Mouse (Mus musculus) midbrain, embryonic 16.5 days (tissue): ENCODE measurements around the gene Thegl. TPM values are rescaled to one million over a fixed set of nuclear protein-coding genes. Genes with fewer than 3 reads are reported as not detected.

Experiments used
- ATAC-seq: fragments of 200-750 bp; cut with Nextera tagmentation; 2 replicates; pipeline ENCODE4 v1.8.0; 2017; ENCODE audit warnings: moderate TSS enrichment
- H3K27ac ChIP-seq: fragments of 300-500 bp; sonication (generic); 2 replicates; pipeline ENCODE4 v1.5.1; 2014; ENCODE audit warnings: mild to moderate bottlenecking, low read length, mixed read lengths
- H3K27me3 ChIP-seq: fragments of 300-500 bp; sonication (generic); 2 replicates; pipeline ENCODE4 v1.6.1; 2014; ENCODE audit warnings: low read depth, low read length, mixed read lengths; ENCODE audit not compliant: control insufficient read depth, insufficient read depth
- H3K36me3 ChIP-seq: fragments of 300-500 bp; sonication (generic); 2 replicates; pipeline ENCODE4 v1.6.1; 2014; ENCODE audit warnings: mild to moderate bottlenecking, low read length, moderate library complexity, mixed read lengths; ENCODE audit not compliant: control insufficient read depth, insufficient read depth
- H3K4me1 ChIP-seq: fragments of 300-500 bp; sonication (generic); 2 replicates; pipeline ENCODE4 v1.6.1; 2014; ENCODE audit warnings: mild to moderate bottlenecking, low read length, mixed read lengths; ENCODE audit not compliant: control insufficient read depth, insufficient read depth
- H3K4me2 ChIP-seq: fragments of 300-500 bp; sonication (generic); 2 replicates; pipeline ENCODE4 v1.6.1; 2014; ENCODE audit warnings: mild to moderate bottlenecking, low read length, mixed read lengths
- H3K4me3 ChIP-seq: fragments of 300-500 bp; sonication (generic); 2 replicates; pipeline ENCODE4 v1.5.1; 2014; ENCODE audit warnings: low read depth, mild to moderate bottlenecking, low read length, moderate library complexity, mixed read lengths
- H3K9ac ChIP-seq: fragments of 300-500 bp; sonication (generic); 2 replicates; pipeline ENCODE4 v1.6.1; 2014; ENCODE audit warnings: low read depth, low read length, mixed read lengths
- H3K9me3 ChIP-seq: fragments of 300-500 bp; sonication (generic); replicated peaks from 2 replicates; pipeline ENCODE4 v1.6.1; 2014; ENCODE audit warnings: mild to moderate bottlenecking, low read length, mixed read lengths; ENCODE audit not compliant: control insufficient read depth, poor library complexity, severe bottlenecking
- WGBS: fragments of 180-500 bp; shearing (Covaris S2); extraction: QIAGEN DNeasy Blood & Tissue Kit; methylation state at CpG from one replicate; pipeline ENCODE4 v1.1.7; 2014; 5-methylcytosine and 5-hydroxymethylcytosine counted together
- polyA plus RNA-seq: library from polyadenylated mRNA; unstranded; fragments of >200 nt; fragmentation: Nextera tagmentation; extraction: Ambion mirVana; gene quantifications from 2 replicates; pipeline ENCODE4 v1.2.1, GENCODE M21; 2015

The Thegl gene
- polyA plus RNA-seq, 1 experiment from 2014 or later = 0.89 TPM

DNA sequence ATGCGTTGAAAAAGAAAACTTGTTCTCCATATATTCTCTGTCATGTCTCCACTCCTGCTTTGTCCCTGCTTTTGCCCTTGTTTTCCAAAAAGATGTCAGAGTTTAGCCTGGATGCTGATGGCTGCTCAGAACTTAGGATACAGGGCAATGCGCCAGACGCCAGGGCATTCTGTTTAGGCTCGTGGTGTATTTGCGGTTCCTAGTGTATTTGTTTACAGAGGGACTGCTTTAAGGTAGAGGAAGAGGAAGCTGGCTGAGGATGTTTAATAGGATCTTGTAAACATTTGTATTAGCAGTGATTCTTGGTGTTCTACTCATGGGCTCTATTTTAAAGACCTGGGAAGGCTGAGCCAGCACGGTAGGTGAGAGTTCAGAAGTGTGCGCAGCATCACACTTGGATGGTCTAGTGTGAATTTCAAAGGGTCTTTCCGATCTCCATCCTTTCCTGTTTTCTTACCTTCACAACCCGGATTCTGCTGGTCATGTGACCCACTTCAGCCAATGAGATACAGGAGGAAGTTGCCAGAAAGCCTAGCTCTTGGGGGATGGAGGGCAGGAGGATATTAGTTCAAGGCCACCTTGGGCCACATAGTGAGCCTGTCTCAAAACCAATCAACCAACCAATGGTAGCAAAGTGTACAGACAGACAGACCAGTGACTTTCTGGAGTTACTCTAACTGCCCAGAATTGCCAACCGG, 70.1 kb downstream of the Thegl start:
- Histone ChIP-seq H3K9ac (no peak overlapping the region), H3K27ac (no peak overlapping the region), H3K4me3 (no peak overlapping the region), H3K27me3 (peaks cover 7% of the 10 kb centered on the region), H3K4me1 (no peaks in the 10 kb centered on the region), H3K4me2 (no peak overlapping the region), H3K9me3 (no peaks in the 10 kb centered on the region), H3K36me3 (no peaks in the 10 kb centered on the region)
- ATAC-seq = no peak
- WGBS = 88% methylated on average over 10 of the region's 10 CpGs

DNA sequence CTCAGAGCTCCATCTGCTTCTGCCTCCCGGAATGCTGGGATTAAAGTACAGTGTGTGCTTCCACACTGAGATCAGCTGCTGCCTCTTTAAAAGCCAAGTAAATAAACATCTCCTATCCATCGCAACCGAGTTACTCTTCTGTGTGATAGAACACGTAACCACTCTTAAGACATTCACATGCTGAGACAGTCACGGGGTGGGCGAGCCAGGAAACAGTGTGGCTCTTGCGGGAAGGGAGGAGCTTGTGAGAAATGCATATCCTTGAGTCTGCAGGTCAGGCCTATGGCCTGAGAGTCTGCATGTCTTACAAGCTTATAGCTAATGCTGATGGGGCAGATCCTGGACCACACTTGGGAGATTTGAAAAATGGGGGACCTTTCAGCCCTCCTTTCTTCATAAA, 70.7 kb downstream of the Thegl start:
- Histone ChIP-seq H3K27ac (no peak overlapping the region), H3K27me3 (peaks cover 7% of the 10 kb centered on the region), H3K36me3 (no peaks in the 10 kb centered on the region), H3K9ac (no peak overlapping the region), H3K9me3 (no peaks in the 10 kb centered on the region), H3K4me3 (no peak overlapping the region), H3K4me2 (no peak overlapping the region), H3K4me1 (no peaks in the 10 kb centered on the region)
- WGBS = 86% methylated on average over 7 of the region's 7 CpGs
- no peak for ATAC-seq

DNA sequence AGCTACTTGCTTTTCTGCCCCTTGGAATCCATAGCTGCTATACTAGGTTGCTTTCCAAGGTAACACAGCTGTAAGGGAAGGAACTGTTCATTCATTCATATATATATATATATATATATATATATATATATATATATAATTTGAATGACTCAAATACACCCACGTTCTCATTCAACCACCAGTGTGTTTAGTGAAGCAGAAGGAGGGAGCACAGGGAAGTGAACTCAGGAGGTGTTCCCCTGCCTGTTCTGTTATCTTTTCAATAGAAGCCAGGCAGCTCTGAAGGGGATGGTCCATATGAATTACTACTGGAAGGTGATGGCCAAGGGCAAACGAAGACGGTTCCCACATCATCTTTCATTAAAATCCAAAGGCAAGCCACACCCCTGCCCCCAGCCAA, 71.3 kb downstream of the Thegl start:
- Histone ChIP-seq H3K4me3 (no peak overlapping the region), H3K36me3 (no peaks in the 10 kb centered on the region), H3K9me3 (no peaks in the 10 kb centered on the region), H3K27me3 (peaks cover 7% of the 10 kb centered on the region), H3K4me1 (no peaks in the 10 kb centered on the region), H3K27ac (no peak overlapping the region), H3K4me2 (no peak overlapping the region), H3K9ac (no peak overlapping the region)
- ATAC-seq = no peak
- WGBS = 89% methylated on average over 3 of the region's 3 CpGs

DNA sequence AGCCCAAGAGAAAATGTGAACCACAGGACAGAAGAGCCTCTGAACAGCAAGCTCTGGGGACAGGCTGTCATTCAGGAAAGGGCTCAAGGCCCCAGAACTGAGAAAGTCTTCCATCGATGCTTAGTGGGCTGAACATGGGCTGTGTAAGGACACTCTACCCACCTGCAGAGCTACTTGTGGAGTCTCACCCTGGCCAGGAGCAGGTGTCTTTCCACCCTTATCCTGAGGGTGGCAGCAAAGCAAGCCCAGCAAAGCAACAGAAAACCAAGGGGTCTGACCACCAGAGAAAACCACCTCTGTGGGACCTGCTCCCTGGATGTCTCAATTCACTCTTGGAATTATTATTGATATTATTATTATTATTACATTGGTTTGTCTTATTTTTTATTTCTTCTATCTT, 73.5 kb downstream of the Thegl start:
- ATAC-seq = no peak; the same call in 1 of the 2 replicates
- H3K9me3 ChIP-seq = no peaks in the 10 kb centered on the region
- 47% methylated on average over 1 of the region's 1 CpGs for WGBS

DNA sequence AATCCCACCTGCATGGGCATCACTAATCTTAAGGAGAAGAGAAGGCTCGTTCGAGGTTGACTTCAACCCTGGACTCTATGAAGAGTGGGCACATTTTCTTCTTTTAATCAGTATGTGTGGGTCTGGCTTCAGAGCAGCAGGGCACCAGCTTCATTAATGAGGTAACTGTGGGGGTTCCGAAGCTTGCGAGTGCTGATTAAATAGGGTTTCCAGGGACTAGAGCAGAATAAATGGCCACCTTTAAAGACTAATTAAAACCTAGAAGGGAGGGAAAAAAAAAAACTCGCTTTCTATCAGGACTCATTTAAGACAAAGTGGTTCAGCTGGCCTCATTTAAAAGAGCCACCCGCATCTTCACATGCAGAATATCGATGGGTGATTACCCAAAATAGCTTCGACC, 74.1 kb downstream of the Thegl start:
- no peak overlapping the region for H3K27ac ChIP-seq
- H3K4me3 ChIP-seq = no peak overlapping the region
- H3K4me2 ChIP-seq = no peak overlapping the region
- no peaks in the 10 kb centered on the region for H3K36me3 ChIP-seq
- peaks cover 7% of the 10 kb centered on the region for H3K27me3 ChIP-seq
- H3K4me1 ChIP-seq = peaks cover 5% of the 10 kb centered on the region; the same call in 1 of the 2 replicates
- H3K9me3 ChIP-seq = no peaks in the 10 kb centered on the region
- ATAC-seq = 0 out of 2 replicates have a peak, but pooled peaks have one; percentile 25
- 26% methylated on average over 8 of the region's 8 CpGs for WGBS
- no peak overlapping the region for H3K9ac ChIP-seq

More for the DNA sequence above, 73.5 kb downstream of the Thegl start:
- Histone ChIP-seq H3K4me1 (peaks cover 5% of the 10 kb centered on the region; the same call in 1 of the 2 replicates), H3K27me3 (peaks cover 7% of the 10 kb centered on the region), H3K4me3 (no peak overlapping the region), H3K27ac (no peak overlapping the region), H3K4me2 (no peak overlapping the region), H3K9ac (no peak overlapping the region), H3K36me3 (no peaks in the 10 kb centered on the region)

DNA sequence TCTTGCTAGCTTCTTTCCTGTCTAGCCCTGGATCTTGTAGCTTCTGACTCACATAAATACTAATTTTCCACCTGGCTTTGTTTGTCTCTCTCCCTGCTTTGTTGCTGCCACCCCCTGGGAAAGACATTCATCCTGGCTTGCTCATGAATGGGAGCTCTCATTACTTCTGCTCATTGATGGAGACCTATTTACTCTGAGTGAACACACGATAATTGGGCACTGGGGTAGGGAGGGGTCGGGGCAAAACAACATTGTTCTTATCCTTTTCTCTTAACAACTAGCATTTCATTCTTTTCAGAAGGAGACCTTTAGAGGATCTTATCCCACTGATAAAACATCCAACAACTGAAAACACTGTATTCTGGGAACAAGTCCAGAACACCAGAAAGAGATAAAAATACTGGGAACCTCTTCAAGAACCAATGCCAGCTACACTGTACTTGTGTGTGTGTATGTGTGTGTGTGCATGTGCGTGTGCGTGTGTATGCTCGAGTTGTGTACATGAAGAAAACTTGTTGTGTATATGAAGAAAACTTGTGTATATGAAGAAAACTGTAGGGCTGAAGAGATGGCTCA, 74.8 kb downstream of the Thegl start:
- WGBS = 49% methylated on average over 5 of the region's 5 CpGs
- no peak overlapping the region for H3K4me2 ChIP-seq
- no peaks in the 10 kb centered on the region for H3K36me3 ChIP-seq
- no peaks in the 10 kb centered on the region for H3K9me3 ChIP-seq
- H3K4me3 ChIP-seq = no peak overlapping the region
- H3K4me1 ChIP-seq = peaks cover 9% of the 10 kb centered on the region; the same call in 1 of the 2 replicates
- H3K27me3 ChIP-seq = peaks cover 7% of the 10 kb centered on the region
- no peak for ATAC-seq
- H3K9ac ChIP-seq = no peak overlapping the region
- H3K27ac ChIP-seq = no peak overlapping the region

GRCm38 (mm10) chr5:77091923-77092322, 76.1 kb downstream of the Thegl start:
- Histone ChIP-seq H3K27me3 (peaks cover 17% of the 10 kb centered on the region), H3K27ac (no peak overlapping the region), H3K4me3 (no peak overlapping the region)

GRCm38 (mm10) chr5:77092531-77092930, 76.7 kb downstream of the Thegl start:
- Histone ChIP-seq H3K27me3 (peaks cover 21% of the 10 kb centered on the region), H3K27ac (no peak overlapping the region), H3K4me2 (no peak overlapping the region), H3K9me3 (no peaks in the 10 kb centered on the region), H3K4me3 (no peak overlapping the region), H3K4me1 (peaks cover 9% of the 10 kb centered on the region; the same call in 1 of the 2 replicates), H3K9ac (no peak overlapping the region), H3K36me3 (no peaks in the 10 kb centered on the region)
- WGBS = 74% methylated on average over 5 of the region's 5 CpGs
- ATAC-seq = no peak

More at GRCm38 (mm10) chr5:77091923-77092322, 76.1 kb downstream of the Thegl start:
- Histone ChIP-seq H3K4me2 (no peak overlapping the region), H3K36me3 (no peaks in the 10 kb centered on the region), H3K9me3 (no peaks in the 10 kb centered on the region), H3K4me1 (peaks cover 9% of the 10 kb centered on the region; the same call in 1 of the 2 replicates), H3K9ac (no peak overlapping the region)
- 89% methylated on average over 3 of the region's 3 CpGs for WGBS
- no peak for ATAC-seq

GRCm38 (mm10) chr5:77093961-77094360, 78.1 kb downstream of the Thegl start:
- WGBS = 20% methylated on average over 8 of the region's 8 CpGs
- Histone ChIP-seq H3K9me3 (no peaks in the 10 kb centered on the region), H3K4me3 (peak overlapping the region; percentile 65), H3K9ac (peak overlapping the region; percentile 66), H3K27me3 (peaks cover 21% of the 10 kb centered on the region), H3K36me3 (no peaks in the 10 kb centered on the region), H3K4me1 (peaks cover 9% of the 10 kb centered on the region; the same call in 1 of the 2 replicates), H3K27ac (no peak overlapping the region), H3K4me2 (peak overlapping the region; percentile 100)
- no peak for ATAC-seq
